Mouse (Mus musculus) small intestine, adult 2 months (tissue): ENCODE measurements around the gene Tfrc. TPM values are rescaled to one million over a fixed set of nuclear protein-coding genes. Genes with fewer than 3 reads are reported as not detected.
A peak's percentile ranks its signal among the peaks of the same experiment; 100 is the strongest.

Experiments used
- H3K27ac ChIP-seq: fragments of 200-500 bp; 2 replicates; pipeline ENCODE4 v1.5.1; 2012; ENCODE audit warnings: low read depth, low read length, control low read depth, inconsistent platforms; ENCODE audit not compliant: insufficient read depth
- H3K27me3 ChIP-seq: fragments of 200-500 bp; 2 replicates; pipeline ENCODE4 v1.6.1; 2012; ENCODE audit warnings: mild to moderate bottlenecking, moderate library complexity, low read length, inconsistent platforms; ENCODE audit not compliant: control insufficient read depth, insufficient read depth
- H3K36me3 ChIP-seq: fragments of 200-500 bp; 2 replicates; pipeline ENCODE4 v1.6.1; 2012; ENCODE audit warnings: mild to moderate bottlenecking, low read length, control low read depth, inconsistent platforms; ENCODE audit not compliant: control insufficient read depth, insufficient read depth
- H3K4me1 ChIP-seq: fragments of 200-500 bp; 2 replicates; pipeline ENCODE4 v1.6.1; 2012; ENCODE audit warnings: low read length, inconsistent platforms, mixed read lengths; ENCODE audit not compliant: control insufficient read depth, insufficient read depth, insufficient read length
- H3K4me3 ChIP-seq: fragments of 200-500 bp; 2 replicates; pipeline ENCODE4 v1.5.1; 2012; ENCODE audit warnings: low read depth, mild to moderate bottlenecking, control low read depth, inconsistent platforms, low read length, moderate library complexity
- CTCF ChIP-seq: fragments of 200-500 bp; IDR thresholded peaks from 2 replicates; pipeline ENCODE4 v1.5.1; 2012; ENCODE audit warnings: low read depth, mild to moderate bottlenecking, control low read depth, inconsistent platforms, low read length, moderate library complexity, mixed read lengths; ENCODE audit not compliant: insufficient replicate concordance, insufficient read length; ENCODE audit errors: extremely low read depth
- POLR2A ChIP-seq: fragments of 200-500 bp; IDR thresholded peaks from 2 replicates; pipeline ENCODE4 v1.6.1; 2012; ENCODE audit warnings: low read depth, mild to moderate bottlenecking, control low read depth, inconsistent platforms, low read length, moderate library complexity
- WGBS: fragments of 180-500 bp; shearing (Covaris S2); methylation state at CpG from one replicate; pipeline ENCODE4 v1.1.7; 2018; 5-methylcytosine and 5-hydroxymethylcytosine counted together
- polyA plus RNA-seq: library from polyadenylated mRNA; depleted of rRNA; stranded (reverse); fragments of >200 nt; gene quantifications from 2 replicates; pipeline ENCODE4 v1.2.3, GENCODE M21; 2012

The Tfrc gene
- polyA plus RNA-seq, 1 experiment, result 3.0 TPM

- no peak for TF ChIP-seq POLR2A
- no peak for TF ChIP-seq CTCF
- no peak overlapping the region for H3K27ac ChIP-seq
- H3K4me3 ChIP-seq, result no peak overlapping the region
- H3K36me3 ChIP-seq, result no peaks in the 10 kb centered on the region
- peaks cover 11% of the 10 kb centered on the region for H3K4me1 ChIP-seq
- 69% methylated on average over 8 of the region's 8 CpGs for WGBS
- H3K27me3 ChIP-seq, result no peaks in the 10 kb centered on the region
These were observed 48.1 kb downstream of the Tfrc start for GRCm38 (mm10) chr16:32656794-32657193.

- H3K4me1 ChIP-seq, result peaks cover 11% of the 10 kb centered on the region
- H3K27ac ChIP-seq, result no peak overlapping the region
- H3K27me3 ChIP-seq, result no peaks in the 10 kb centered on the region
- no peak overlapping the region for H3K4me3 ChIP-seq
- TF ChIP-seq CTCF (no peak), POLR2A (no peak)
- no peaks in the 10 kb centered on the region for H3K36me3 ChIP-seq
- 90% methylated on average over 16 of the region's 16 CpGs for WGBS
These were observed 49.0 kb downstream of the Tfrc start for GRCm38 (mm10) chr16:32657498-32658250.

- H3K4me3 ChIP-seq, result peak overlapping the region; percentile 35
- no peaks in the 10 kb centered on the region for H3K36me3 ChIP-seq
- H3K27ac ChIP-seq, result no peak overlapping the region
- TF ChIP-seq POLR2A (no peak), CTCF (no peak)
- no peaks in the 10 kb centered on the region for H3K27me3 ChIP-seq
- H3K4me1 ChIP-seq, result peaks cover 11% of the 10 kb centered on the region
- WGBS, result 21% methylated on average over 14 of the region's 21 CpGs
These were observed 50.0 kb downstream of the Tfrc start for GRCm38 (mm10) chr16:32658743-32659171.

GRCm38 (mm10) chr16:32659385-32659784, 50.7 kb downstream of the Tfrc start:
- Histone ChIP-seq H3K27me3 (no peaks in the 10 kb centered on the region), H3K4me3 (no peak overlapping the region), H3K4me1 (peaks cover 11% of the 10 kb centered on the region), H3K27ac (no peak overlapping the region), H3K36me3 (no peaks in the 10 kb centered on the region)
- no peak for TF ChIP-seq POLR2A
- peak; percentile 91; the same call in 1 of the 2 replicates for TF ChIP-seq CTCF
- 20% methylated on average over 8 of the region's 8 CpGs for WGBS

GRCm38 (mm10) chr16:32660095-32660494, 51.4 kb downstream of the Tfrc start:
- H3K36me3 ChIP-seq, result no peaks in the 10 kb centered on the region
- no peaks in the 10 kb centered on the region for H3K27me3 ChIP-seq
- 19% methylated on average over 1 of the region's 1 CpGs for WGBS
- peaks cover 11% of the 10 kb centered on the region for H3K4me1 ChIP-seq
- TF ChIP-seq POLR2A (no peak), CTCF (no peak)
- H3K27ac ChIP-seq, result 0 out of 2 replicates have a peak overlapping the region, but pooled peaks have one; percentile 7
- H3K4me3 ChIP-seq, result no peak overlapping the region

- Histone ChIP-seq H3K27me3 (no peaks in the 10 kb centered on the region), H3K4me3 (peak overlapping the region; percentile 19; the same call in 1 of the 2 replicates), H3K4me1 (peaks cover 14% of the 10 kb centered on the region), H3K27ac (no peak overlapping the region), H3K36me3 (no peaks in the 10 kb centered on the region)
- 35% methylated on average over 10 of the region's 10 CpGs for WGBS
- TF ChIP-seq POLR2A (no peak), CTCF (no peak)
These were observed 52.0 kb downstream of the Tfrc start for GRCm38 (mm10) chr16:32660557-32661321.

GRCm38 (mm10) chr16:32661493-32661921, 52.8 kb downstream of the Tfrc start:
- H3K27me3 ChIP-seq, result no peaks in the 10 kb centered on the region
- TF ChIP-seq POLR2A, result no peak
- no peak for TF ChIP-seq CTCF
- no peak overlapping the region; the same call in 1 of the 2 replicates for H3K27ac ChIP-seq
- H3K4me1 ChIP-seq, result peaks cover 14% of the 10 kb centered on the region
- no peaks in the 10 kb centered on the region for H3K36me3 ChIP-seq
- H3K4me3 ChIP-seq, result peak overlapping the region; percentile 19; the same call in 1 of the 2 replicates
- 73% methylated on average over 10 of the region's 10 CpGs for WGBS
